Mouse (Mus musculus): ENCODE results near the gene 4931409K22Rik.

The 4931409K22Rik gene

DNA sequence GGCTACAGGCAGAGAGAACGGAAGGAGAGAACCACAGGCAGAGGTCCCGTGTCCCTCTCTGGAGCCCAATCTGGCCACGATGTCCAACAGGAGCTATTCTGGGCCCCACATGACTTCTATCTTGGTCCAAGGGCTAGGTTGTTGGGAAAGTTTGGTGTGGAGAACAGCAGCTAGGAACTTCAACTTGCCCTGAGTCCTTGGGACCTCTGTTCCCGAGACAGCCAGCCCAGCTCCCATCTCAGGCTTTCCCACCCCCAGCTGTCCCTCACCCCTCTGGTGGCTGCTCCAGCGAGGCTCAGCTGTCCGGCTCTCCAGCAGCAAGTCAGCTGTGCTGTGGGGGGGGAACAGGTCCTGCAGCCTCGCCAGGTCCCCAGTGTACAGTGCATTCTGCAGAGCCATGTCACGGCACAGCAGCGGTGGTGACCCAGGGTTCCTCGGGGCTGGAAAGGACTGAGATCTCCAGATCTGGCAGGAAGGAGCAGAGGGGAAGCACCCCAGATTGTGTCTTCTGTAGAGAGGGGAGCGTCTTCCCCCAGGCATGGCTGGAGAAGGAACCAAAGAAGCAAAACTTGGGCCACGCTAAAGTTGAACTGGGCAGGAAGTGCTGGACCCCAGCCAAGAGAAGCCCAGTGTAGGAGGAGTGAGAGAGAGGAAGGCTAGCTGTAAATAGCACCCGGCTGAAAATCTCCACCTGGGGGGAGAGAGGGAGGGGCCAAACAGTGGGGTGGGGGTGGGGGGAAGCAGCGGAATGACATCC is 16.0 kb downstream of the 4931409K22Rik start, which contains the start of gene Asb10:
TSS of gene Asb10 (minus strand) at position 592 of the 757 bp plus-strand sequence.
- DNase-seq (ENCODE audit: low spot score in 2 of 2), result peak; percentile 20 to 35

DNA sequence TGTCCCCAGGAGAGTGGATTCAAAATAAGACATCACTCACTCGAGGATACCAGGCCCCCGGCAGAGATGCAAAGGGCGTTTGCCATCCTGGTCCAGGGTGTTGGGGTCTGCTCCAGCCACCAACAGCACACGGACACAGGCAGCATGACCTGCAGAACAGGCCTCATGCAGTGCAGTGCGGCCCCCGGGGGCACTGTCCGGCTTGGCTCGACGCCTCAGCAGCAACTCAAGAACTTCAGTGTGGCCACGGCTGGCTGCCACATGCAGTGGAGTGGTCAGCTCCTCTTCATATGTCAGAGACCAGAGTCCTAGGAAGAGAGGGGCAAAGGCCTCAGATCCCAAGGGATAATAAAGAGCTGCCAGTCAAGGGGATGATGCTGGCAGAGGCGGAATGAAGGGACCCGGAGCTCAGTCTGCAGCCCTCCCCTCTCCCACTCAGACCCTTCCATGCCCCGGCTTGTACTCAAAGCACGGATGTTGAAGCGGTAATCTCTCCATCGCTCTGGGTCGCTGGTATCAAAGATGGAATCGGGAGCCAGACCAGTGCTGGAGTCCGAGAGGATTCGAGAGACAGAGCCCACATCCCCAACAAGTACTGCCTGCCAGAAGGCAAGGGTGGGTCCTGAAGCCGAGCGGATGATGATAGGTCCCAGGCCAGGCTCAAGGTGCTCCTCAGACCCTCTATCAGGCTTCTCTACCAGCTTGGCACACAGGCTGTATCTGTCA is 16.9 kb downstream of the 4931409K22Rik start:
- DNase-seq (ENCODE audit: low spot score in 2 of 2), result no peak

DNA sequence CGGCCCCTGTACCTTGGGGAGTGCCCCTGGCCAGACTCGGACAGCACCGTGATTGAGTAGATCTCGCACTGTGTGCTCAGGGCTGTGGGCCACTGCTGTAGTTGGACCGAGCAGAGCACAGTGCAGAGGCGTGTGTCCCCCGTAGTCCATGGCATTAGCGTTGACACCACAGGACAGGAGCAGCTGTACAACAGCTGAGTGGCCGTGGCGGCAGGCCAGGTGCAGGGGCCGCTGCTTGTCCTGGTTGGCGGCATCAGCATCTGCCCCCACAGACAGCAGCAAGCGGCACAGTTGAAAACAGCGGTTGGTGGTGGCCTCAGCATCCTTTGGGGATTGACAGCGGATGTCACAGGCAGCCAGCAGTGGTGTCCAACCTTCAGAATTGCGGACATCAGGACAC is 19.0 kb downstream of the 4931409K22Rik start:
- no peak for DNase-seq (ENCODE audit: low spot score in 2 of 2)

DNA sequence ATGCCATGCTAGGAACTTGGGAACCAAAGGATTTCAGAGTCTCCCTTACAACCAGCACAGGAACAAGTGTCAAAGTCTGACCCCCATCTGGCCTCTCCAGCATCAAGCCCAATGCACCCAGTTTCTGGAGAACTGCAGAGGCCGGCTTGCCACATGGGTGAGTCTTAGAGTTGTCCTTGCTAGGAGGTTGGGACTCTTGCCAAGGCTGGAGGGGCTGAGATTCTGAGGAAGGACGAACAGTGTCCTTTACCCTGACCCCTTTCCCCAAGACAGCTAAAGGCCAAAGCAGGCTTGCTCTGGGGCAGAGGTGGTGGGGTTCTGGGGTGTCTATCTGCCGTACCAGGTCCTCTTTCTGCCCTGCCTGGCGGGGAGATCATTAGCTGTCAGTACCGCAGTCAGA is 20.1 kb downstream of the 4931409K22Rik start:
- no peak for DNase-seq (ENCODE audit: low spot score in 2 of 2)

DNA sequence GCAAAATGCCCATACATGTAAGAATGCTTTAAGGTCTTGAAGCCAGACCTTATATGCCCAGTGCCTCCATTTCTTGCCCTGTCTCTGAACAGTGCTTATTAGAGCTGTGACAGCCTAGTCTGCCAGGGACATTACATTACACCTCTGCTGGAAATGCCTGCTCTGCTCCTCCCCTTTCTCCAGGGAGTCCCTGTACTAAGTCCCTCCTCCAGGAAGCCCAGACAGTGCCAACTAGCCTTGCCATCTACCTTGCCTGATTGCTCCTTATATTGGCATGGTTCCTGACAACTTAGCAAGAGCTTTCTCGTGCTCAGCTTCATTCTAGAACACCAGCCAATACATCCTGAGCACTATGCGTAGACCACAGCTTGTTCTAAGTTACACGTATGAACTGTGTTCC is 20.9 kb downstream of the 4931409K22Rik start:
- no peak for DNase-seq (ENCODE audit: low spot score in 2 of 2)

DNA sequence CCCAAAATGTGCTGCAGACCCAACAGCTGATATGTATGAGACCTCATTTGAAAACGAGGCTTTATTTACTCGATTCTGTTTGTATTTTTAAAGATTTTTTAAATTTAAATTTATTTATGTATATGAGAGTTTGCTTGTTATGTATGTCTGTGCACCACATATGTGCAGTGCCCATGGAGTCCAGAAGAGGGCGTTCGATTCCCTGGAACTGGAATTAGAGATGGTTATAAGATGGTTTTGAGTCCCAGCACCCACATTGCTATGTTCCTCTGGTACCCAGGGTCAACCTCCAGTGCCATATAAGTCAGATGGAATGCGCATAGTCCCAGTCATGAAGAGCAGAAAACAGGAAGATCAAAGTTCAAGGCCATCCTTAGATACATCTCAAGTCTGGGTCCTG is 22.3 kb downstream of the 4931409K22Rik start:
- no peak for DNase-seq (ENCODE audit: low spot score in 2 of 2)

DNA sequence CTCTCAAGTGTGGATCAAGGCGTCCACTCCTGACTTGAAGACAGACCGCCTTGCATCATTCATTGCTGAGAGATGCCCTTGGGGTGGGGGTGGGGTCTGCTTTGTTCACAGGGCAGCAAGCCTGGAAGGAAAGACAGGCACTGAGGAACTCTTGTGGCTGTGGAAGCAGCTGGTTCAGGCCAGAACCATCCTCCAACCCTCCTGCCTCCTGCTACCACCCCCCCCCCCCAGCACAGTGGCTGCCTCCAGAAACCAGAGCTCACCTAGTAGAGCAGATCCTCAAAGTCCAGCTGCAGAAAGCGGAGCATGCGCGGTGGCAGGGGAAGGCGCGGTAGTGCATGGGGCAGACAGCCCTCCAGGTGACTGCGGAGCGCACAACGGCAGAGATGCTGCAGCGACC is 23.2 kb downstream of the 4931409K22Rik start:
- no peak for DNase-seq (ENCODE audit: low spot score in 2 of 2)

DNA sequence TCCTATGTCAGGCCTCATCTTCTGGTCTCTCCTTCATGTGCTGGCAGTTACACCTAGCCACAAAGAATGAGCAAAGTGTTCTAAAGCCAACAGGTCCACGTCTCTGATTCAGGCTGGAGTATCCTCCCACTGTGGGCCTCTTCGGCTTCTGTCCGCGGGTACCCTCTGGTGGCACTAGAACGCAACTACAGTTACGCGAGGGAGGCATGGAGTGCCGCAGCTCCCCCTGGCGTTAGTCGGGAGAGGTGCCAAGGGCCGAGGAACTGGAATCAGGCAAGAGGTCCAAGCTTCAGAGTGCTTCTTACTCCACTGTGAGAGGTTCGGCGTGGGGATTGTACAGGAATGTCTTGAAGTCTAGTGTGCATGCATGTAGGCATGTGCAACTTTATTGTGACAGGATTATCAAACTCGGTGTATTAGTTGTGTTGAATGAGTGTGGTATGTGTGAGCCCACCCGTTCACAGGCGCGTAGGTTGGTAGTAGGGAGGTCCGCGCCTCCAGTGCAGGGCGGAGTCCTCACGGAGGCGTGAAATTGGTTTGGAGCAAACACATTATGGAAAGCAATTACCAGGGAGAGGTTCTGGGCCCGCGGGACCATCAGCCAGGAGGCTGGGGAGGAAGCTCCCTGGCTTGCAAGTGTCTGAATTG is 26.4 kb downstream of the 4931409K22Rik start:
- DNase-seq (ENCODE audit: low spot score in 2 of 2), result peak; percentile 94

DNA sequence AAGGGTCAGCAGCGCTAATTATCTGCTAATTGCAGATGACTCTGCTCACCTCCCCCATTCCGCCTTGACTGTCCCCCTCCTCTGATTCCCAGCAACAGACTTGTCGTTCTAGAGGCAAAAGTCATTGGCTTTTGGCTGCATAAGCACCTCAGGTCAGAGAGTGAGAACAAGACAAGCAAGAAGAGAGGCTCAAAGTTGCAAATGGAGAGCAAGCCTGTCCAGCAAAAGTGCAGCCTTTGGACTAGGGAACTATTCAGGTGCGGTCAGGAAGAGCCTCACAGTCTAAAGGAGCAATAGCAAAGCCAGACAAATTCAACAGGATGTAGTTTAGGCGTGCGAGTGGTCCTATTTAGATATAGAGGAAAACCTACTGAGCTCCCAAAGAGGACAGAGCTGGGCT is 28.8 kb downstream of the 4931409K22Rik start:
- DNase-seq (ENCODE audit: low spot score in 2 of 2), result no peak

DNA sequence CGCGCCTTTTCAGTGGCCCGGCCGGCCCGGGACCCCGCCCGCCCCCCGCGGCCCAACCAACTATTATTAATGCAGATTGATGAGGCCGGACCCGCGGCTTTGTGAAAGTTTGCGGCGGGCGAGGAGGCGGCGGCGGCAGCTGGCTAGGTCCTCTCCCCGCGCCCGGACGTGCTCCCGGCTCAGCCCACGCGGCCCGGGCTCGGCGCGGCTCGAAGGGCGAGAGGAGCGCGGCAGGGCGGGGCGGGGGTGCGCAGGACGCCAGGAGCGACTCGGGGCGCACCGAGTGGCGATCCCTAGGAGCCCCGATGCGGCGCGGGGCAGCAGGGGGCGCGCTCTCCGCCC is 29.7 kb downstream of the 4931409K22Rik start, which contains the start of gene Gbx1:
TSS of gene Gbx1 (minus strand) at position 314 of the 342 bp plus-strand sequence.
- DNase-seq (ENCODE audit: low spot score in 2 of 2), result no peak

DNA sequence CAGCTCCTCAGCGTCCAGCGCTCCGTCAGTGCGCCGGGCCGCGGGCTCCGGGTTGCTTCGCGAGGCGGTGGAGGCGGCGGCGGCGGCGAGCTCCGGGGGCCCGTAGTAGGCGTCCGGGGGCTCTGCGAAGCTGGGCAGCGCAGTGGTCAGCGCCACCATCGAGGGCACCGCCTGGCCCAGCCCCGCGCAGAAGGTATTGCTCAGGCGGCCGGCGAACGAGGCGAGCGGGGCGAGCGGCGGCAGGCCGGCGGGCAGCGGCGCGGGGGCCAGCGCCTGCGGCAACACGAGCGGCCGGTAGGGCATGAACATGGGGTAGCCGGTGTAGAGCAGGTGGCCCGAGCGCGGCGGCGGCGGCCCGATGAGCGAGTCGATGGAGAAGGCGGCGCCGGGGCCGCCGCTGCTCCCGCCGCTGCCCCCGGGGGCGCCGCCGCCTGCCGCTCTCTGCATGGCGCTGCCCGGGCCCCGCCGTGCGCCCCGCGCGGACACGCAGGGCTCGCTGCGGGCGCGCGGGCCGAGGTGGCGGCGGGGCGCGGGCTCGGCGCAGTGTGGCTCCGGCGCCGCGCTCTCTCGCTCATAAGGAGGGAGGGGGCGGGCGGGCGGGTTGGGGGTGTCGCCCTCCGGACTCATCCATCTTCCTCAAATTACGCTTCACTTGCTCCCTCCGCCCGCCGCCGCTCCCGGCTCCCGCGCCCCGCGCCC is 30.3 kb downstream of the 4931409K22Rik start:
- DNase-seq (ENCODE audit: low spot score in 2 of 2), result no peak

DNA sequence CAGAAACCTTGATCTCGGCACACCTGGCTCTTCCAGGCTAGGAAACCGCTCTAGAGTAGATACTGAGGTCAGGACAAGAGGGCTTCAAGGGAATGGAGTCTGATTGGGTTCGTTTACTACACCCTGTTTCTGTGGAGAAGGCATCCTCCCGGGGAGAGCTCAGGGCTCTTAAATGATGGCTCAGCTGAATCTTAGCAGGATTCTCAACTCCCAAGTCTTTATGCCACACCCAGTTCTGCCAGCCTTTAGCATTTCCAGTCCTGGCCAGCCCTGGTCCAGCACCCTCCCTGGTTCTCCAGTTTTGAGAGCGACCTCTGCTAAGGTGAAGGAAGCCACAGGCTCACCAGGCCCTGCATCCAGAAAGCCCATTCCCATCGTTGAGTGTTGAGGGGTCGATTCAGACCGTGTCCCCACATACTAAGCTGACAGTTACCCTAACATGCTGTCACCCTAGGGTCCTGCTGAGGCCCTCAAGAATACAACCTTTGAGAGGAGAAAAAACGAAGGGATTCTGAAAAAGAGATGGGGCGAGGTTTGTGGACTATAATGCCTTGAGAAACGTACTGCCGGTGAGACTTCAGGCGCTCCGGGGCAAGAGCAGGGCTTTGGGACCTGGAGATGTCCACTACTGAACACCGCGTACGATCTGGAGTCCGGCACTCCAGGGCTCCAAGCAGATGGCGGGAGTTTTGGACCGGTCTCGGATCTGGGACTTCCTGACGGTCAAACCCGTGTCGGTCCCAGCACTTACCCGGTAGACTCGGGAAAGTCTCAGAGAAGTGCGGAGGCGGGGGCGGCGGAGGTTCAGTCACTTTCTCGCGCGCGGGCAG is 31.0 kb downstream of the 4931409K22Rik start:
- DNase-seq (ENCODE audit: low spot score in 2 of 2), result no peak

DNA sequence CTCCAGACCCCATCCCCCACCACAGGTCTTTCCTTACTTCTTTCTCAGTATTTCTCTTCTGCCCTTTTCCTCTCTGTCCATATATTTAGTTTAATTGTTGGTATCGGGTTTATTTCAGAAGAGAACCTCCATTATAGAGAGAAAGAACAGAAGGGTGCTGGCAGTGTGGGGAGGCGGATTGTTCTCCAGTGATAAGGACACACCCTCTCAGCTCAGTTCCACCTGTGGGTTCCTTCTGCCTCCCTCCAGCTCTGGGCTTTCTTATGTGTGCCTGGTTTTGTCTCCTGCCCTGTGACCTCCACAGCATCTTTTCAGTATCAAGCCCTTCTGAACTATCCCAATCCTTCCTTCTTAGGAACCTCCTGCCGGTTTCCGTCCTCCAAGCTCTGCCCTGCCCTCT is 32.1 kb downstream of the 4931409K22Rik start:
- DNase-seq (ENCODE audit: low spot score in 2 of 2), result no peak

DNA sequence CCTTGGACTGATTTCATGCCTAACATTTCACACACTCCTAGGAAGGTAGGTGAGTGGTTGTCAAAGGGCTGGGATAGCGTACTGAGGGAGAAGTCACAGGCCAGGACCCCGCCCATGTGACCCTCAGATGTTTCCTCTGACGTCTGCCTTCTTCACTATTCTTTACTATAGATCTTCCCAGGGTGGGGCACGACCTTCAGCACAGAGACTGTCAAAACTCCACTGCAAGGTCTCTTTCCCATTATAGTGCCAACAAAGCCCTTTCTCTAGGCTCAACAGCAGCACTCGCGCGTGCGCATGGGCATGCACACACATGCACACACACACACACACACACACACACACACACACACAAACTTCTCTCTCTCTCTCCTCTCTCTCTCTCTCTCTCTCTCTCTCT is 32.8 kb downstream of the 4931409K22Rik start:
- DNase-seq (ENCODE audit: low spot score in 2 of 2), result no peak

DNA sequence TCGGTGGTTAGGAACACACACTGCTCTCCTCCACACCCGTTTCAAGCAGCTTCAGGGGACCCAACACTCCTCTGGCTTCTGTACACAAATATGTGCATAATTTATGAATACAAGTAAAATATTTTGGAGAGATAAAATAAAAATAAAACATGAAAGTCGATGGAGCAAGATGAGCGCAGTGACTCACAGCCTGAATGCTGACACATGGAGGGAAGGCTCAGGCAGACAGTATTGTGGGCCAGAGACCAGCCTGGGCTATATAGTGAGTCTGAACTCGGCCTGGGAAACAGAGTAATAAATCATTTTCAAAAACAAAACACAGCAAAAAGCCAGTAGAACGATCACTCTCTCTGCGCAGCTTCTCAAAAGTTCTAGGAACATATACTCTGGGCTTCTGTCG is 35.2 kb downstream of the 4931409K22Rik start:
- no peak for DNase-seq (ENCODE audit: low spot score in 2 of 2)

DNA sequence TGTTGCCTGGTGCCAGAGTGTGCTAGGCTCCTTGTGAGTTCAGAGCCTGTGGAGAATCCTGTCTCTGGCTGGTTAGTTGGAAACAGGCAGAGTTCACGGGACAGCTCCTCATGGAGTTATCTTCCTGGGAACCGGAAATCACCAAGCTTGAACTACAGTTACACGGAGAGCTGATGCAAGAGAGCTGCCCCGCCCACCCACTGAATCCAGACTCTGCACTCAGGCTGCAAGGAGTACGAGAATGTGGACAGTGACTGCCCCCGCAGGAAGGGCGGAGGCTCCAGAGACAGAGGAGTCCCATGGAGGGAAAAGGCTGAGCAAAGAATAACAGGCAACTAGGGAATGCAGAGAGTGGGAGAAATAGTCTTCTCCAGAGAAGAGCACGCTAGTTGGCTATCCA is 44.3 kb downstream of the 4931409K22Rik start:
- no peak for DNase-seq (ENCODE audit: low spot score in 2 of 2)

DNA sequence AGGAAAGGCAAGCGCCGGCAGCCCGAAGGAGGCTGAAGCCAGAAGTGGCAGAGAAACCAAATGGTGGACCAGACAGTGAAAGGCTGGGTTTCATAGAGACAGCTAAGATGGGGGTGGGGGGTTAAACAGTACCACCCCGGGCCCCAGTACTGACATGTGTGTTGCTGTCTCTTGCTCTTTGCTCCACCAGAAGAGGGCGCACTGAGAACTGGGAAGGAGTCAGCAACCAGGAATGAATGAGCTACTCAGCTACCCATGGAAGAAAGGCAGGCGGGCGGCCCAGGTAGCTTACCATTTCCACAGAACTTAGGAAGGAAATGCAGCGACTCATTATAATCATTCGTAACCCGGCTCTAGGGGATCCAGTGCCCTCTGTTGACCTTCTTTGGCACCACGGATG is 46.0 kb downstream of the 4931409K22Rik start:
- DNase-seq (ENCODE audit: low spot score in 2 of 2), result no peak

DNA sequence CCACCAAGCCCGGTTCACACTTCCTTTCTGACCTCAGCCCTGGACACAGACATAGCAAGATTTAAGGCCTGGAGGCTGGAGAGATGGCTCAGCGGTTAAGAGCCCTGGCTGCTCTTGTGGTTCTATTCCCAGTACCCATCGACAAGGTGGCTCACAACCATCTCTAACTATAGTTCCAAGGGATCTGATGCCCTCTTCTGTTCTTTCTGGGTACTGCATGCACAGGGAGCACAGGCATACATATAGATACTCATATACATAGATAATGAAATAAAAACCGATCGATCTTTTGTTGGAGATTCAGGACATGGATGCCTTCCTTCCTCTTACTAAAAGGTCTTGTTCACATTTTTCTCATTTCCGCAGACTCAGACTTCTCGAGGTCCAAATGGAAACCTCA is 48.2 kb downstream of the 4931409K22Rik start:
- DNase-seq (ENCODE audit: low spot score in 2 of 2), result no peak

DNA sequence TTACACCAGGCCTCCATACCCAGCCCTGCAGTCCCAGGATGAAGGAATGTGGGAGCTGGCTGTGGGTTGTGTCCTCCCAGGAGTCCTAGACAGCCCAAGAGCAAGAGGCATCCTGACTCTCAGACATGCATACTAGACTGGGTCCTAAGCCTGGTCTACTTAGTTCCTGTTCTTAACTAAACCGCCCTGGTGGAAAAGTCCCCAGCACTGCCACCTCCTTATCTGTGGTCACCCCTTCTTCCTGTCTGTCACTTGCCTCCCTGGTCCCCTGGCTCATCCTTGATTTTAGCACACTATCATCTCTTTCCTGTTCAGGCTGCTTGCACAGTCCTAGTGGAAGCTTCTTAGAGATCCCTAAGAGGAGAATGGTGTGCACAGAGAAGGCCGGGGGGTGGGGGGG is 51.1 kb downstream of the 4931409K22Rik start:
- DNase-seq (ENCODE audit: low spot score in 2 of 2), result no peak

DNA sequence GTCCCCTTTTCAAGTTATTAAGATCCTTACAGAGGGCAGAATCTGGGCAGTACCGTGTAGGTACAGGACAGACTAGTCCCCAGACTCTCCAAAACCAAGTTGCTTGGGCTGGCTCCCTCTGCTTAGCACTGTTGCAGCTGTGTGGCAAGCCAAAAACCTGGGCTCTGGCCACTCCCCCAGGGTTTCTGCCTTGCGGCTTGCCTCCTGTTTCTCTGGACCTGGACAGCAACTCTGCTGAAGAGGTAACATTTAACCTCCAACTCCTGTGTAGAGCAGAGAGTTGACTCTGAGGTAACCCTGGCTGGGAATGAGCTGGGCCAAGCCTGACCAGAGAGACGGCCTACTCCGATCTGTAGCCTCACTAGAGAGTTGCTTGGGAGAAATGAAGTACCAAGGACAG is 53.8 kb downstream of the 4931409K22Rik start:
- DNase-seq (ENCODE audit: low spot score in 2 of 2), result no peak

DNA sequence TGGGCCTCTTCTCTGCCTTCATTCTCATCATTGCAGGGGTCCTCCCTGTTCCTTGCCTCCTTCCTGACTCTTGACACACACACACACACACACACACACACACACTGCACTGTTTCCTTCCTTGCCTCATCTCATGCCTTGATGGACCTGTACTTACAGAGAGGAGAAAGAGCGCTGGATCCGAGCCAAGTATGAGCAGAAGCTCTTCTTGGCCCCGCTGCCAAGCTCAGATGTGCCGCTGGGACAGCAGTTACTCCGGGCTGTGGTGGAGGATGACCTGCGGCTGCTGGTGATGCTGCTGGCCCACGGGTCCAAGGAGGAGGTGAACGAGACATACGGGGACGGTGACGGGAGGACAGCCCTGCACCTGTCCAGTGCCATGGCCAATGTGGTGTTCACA is 55.8 kb downstream of the 4931409K22Rik start:
- no peak for DNase-seq (ENCODE audit: low spot score in 2 of 2)
